Mouse (Mus musculus) cerebellum, adult 2 months (tissue): Measurements from ENCODE around the gene Tmprss9. TPM values are rescaled to one million over a fixed set of nuclear protein-coding genes. Genes with fewer than 3 reads are reported as not detected.

Experiments
- DNase-seq, 2 experiments: peaks; one replicate each; pipeline ENCODE4 v3.0.0; 2021
- H3K27ac ChIP-seq: fragments of 200-500 bp; 2 replicates; pipeline ENCODE4 v1.5.1; 2012; ENCODE audit warnings: low read length, control low read depth, inconsistent platforms; ENCODE audit not compliant: insufficient read depth
- H3K27me3 ChIP-seq: fragments of 200-500 bp; 2 replicates; pipeline ENCODE4 v1.6.1; 2012; ENCODE audit warnings: inconsistent platforms, mild to moderate bottlenecking, low read length, moderate library complexity; ENCODE audit not compliant: control insufficient read depth, insufficient read depth
- H3K4me1 ChIP-seq: fragments of 200-500 bp; 2 replicates; pipeline ENCODE4 v1.6.1; 2011; ENCODE audit warnings: low read length; ENCODE audit not compliant: control insufficient read depth, insufficient read depth
- H3K4me3 ChIP-seq: fragments of 200-500 bp; replicated peaks from 2 replicates; pipeline ENCODE3; 2011; ENCODE audit warnings: mild to moderate bottlenecking, low read depth, low read length, control low read depth; ENCODE audit not compliant: insufficient read depth
- CTCF ChIP-seq: fragments of 200-500 bp; IDR thresholded peaks from 2 replicates; pipeline ENCODE4 v1.5.1; 2011; ENCODE audit warnings: low read depth, mild to moderate bottlenecking, control low read depth, low read length, moderate library complexity, borderline replicate concordance; ENCODE audit not compliant: insufficient read depth
- POLR2A ChIP-seq: fragments of 200-500 bp; IDR thresholded peaks from 2 replicates; pipeline ENCODE4 v1.6.1; 2011; ENCODE audit warnings: low read length, control low read depth, borderline replicate concordance; ENCODE audit not compliant: insufficient read depth
- WGBS: fragments of 180-500 bp; shearing (Covaris S2); methylation state at CpG from one replicate; pipeline ENCODE4 v1.1.7; 2018; 5-methylcytosine and 5-hydroxymethylcytosine counted together
- polyA plus RNA-seq: library from polyadenylated mRNA; depleted of rRNA; stranded (reverse); fragments of >200 nt; gene quantifications from 2 replicates; pipeline ENCODE4 v1.2.3, GENCODE M21; 2012

The Tmprss9 gene
- polyA plus RNA-seq, 1 experiment, result 0.41 TPM

- H3K4me1 ChIP-seq, result no peaks in the 10 kb centered on the region
- TF ChIP-seq POLR2A (no peak), CTCF (peak; percentile 88)
- no peak overlapping the region for H3K4me3 ChIP-seq
- H3K27ac ChIP-seq, result no peak overlapping the region
- no peaks in the 10 kb centered on the region for H3K27me3 ChIP-seq
- WGBS, result 20% methylated on average over 5 of the region's 5 CpGs
- DNase-seq, result peak; percentile 69 to 79
These were observed 4.4 kb downstream of the Tmprss9 start for GRCm38 (mm10) chr10:80876028-80876427.

GRCm38 (mm10) chr10:80876594-80876993 lies 4.9 kb downstream of the Tmprss9 start:
- Histone ChIP-seq H3K4me3 (no peak overlapping the region), H3K4me1 (no peaks in the 10 kb centered on the region), H3K27me3 (no peaks in the 10 kb centered on the region), H3K27ac (no peak overlapping the region)
- 23% methylated on average over 3 of the region's 3 CpGs for WGBS
- TF ChIP-seq POLR2A (no peak), CTCF (no peak)
- DNase-seq, result no peak

DNA sequence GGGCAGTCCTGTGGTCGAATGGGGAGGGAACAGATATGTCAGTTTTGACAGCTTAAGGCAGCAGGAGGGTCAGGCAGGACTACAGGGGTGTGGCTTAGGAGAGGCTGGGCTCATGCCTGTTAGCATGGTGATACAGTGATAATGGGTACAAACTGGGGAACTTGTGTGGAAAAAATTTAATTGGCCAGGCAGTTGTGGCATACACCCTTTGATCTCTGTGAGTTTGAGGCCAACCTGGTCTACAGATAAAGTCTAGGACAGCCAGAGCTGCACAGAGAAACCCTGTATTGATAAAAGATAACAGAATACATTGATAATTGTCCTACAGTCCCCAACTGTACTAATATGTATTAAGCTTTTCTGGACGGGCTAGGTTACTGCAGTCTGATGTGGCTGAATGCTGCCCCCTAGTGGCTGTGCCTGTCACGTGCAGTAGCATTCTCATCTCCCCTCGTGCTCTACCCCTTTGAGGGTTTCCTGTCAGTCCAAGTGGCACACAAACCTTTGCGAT lies 8.5 kb downstream of the Tmprss9 start:
- 13% methylated on average over 5 of the region's 5 CpGs for WGBS
- peak; percentile 59 to 73 for DNase-seq
- H3K27me3 ChIP-seq, result no peaks in the 10 kb centered on the region
- no peaks in the 10 kb centered on the region for H3K4me1 ChIP-seq
- no peak for TF ChIP-seq POLR2A
- peak; percentile 94 for TF ChIP-seq CTCF
- no peak overlapping the region for H3K27ac ChIP-seq
- H3K4me3 ChIP-seq, result no peak overlapping the region

DNA sequence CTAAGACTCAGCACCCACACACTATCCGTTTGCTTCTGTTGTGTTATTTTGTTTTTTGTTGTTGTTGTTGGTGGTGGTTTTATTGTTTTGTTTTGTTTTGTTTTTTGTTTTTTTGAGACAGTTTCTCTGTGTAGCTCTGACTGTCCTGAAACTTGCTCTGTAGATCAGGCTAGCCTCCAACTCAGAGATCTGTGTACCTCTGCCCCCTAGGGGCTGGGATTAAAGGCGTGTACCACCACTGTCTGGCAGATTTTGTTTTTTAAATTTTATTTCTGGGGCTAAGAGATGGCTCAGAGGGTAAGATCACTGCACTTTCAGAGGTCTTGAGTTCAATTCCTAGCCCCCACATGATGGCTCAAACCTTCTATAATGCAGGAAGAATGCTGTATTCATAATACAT lies 9.3 kb downstream of the Tmprss9 start:
- 60% methylated on average over 2 of the region's 2 CpGs for WGBS
- no peak overlapping the region for H3K27ac ChIP-seq
- no peak overlapping the region for H3K4me3 ChIP-seq
- TF ChIP-seq POLR2A (no peak), CTCF (no peak)
- no peaks in the 10 kb centered on the region for H3K4me1 ChIP-seq
- H3K27me3 ChIP-seq, result no peaks in the 10 kb centered on the region
- no peak for DNase-seq

- WGBS, result 24% methylated on average over 10 of the region's 10 CpGs
- no peak overlapping the region for H3K27ac ChIP-seq
- peak; percentile 67 to 74 for DNase-seq
- no peak overlapping the region for H3K4me3 ChIP-seq
- H3K27me3 ChIP-seq, result no peaks in the 10 kb centered on the region
- no peaks in the 10 kb centered on the region for H3K4me1 ChIP-seq
- peak; percentile 77 for TF ChIP-seq CTCF
- no peak for TF ChIP-seq POLR2A
These were observed 9.7 kb downstream of the Tmprss9 start for GRCm38 (mm10) chr10:80881301-80881700.

DNA sequence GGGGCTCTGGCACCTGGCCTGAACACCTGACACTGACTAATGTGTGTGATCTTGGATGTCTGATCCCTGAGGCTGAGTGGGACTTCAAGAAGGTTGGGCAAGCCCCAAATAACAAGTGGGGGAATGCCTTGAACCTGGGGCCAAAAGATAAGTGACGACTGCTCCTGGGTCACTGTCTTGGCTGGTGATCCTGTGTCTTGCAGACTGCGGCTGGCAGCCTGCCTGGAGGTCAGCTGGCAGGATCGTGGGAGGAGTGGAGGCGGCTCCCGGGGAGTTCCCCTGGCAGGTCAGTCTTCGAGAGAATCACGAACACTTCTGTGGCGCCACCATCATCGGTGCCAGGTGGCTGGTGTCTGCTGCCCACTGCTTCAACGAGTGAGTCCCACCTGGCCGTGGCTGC lies 15.5 kb downstream of the Tmprss9 start:
- no peaks in the 10 kb centered on the region for H3K27me3 ChIP-seq
- WGBS, result 3% methylated on average over 11 of the region's 11 CpGs
- H3K4me3 ChIP-seq, result no peak overlapping the region
- H3K4me1 ChIP-seq, result peaks cover 6% of the 10 kb centered on the region
- DNase-seq, result peak; percentile 84 to 88
- H3K27ac ChIP-seq, result no peak overlapping the region
- TF ChIP-seq CTCF (no peak), POLR2A (no peak)

DNA sequence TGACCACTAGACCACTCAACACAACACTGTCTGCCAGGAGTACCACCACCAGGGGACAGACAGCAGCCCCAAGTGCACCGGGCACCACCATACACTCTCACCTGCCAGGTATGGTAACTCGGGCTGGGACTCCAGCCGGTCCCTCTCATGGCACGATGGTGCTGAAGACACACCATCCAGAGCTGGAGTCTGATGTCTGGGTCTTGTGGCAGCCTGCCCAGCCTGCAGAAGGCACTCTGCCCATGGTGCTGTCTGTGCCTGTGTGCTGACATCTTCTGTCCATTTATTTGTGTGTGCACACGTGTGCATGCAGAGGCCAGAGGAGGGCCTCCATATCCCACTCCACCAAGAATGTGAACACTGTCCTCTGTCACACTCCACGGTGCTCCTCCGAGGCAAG lies 23.5 kb downstream of the Tmprss9 start:
- TF ChIP-seq POLR2A, result no peak
- TF ChIP-seq CTCF, result no peak
- H3K4me3 ChIP-seq, result no peak overlapping the region
- H3K4me1 ChIP-seq, result peaks cover 16% of the 10 kb centered on the region
- WGBS, result 49% methylated on average over 7 of the region's 7 CpGs
- no peak overlapping the region for H3K27ac ChIP-seq
- no peak for DNase-seq
- H3K27me3 ChIP-seq, result no peaks in the 10 kb centered on the region

DNA sequence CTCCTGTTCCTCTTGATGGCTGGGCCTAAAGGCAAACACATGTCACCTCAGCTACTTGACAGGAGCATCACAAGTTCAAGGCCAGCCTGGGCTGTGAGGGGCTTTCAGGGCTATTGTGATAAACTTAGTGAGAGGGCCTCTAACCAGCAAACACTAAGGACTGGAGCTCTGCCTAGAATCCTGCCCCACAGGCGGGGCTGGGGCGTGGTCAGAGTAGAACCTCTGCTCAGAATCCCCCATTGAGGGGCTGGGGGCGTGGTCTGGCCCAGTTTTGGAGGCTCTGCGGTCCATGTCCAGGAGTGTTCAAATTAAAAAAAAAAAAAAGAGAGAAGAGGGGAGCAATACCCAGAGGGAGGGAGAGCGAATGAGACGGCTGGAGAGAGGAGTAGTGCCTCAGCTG lies 24.0 kb downstream of the Tmprss9 start:
- no peak overlapping the region for H3K4me3 ChIP-seq
- peaks cover 16% of the 10 kb centered on the region for H3K4me1 ChIP-seq
- TF ChIP-seq CTCF, result no peak
- TF ChIP-seq POLR2A, result no peak
- WGBS, result 83% methylated on average over 6 of the region's 6 CpGs
- no peak for DNase-seq
- H3K27ac ChIP-seq, result no peak overlapping the region
- H3K27me3 ChIP-seq, result no peaks in the 10 kb centered on the region
